Mouse (Mus musculus) limb, embryonic 14.5 days (tissue): ENCODE measurements around the gene Ptpre. TPM values are rescaled to one million over a fixed set of nuclear protein-coding genes. Genes with fewer than 3 reads are reported as not detected.

Source experiments
- ATAC-seq: fragments of 200-750 bp; cut with Nextera tagmentation; 2 replicates; pipeline ENCODE4 v1.8.0; 2017; ENCODE audit warnings: low read depth, moderate number of reproducible peaks, moderate TSS enrichment; ENCODE audit not compliant: low FRiP score
- DNase-seq: peaks from one replicate; pipeline ENCODE4 v3.0.0-alpha.2; 2015; ENCODE audit warnings: low spot score
- H3K27ac ChIP-seq: fragments of 300-500 bp; sonication (generic); replicated peaks from 2 replicates; pipeline ENCODE4 v1.5.1; 2014; ENCODE audit warnings: low read depth, mild to moderate bottlenecking, low read length, moderate library complexity, mixed read lengths
- H3K27me3 ChIP-seq: fragments of 300-500 bp; sonication (generic); 2 replicates; pipeline ENCODE4 v1.6.1; 2014; ENCODE audit warnings: low read length, mixed read lengths; ENCODE audit not compliant: control insufficient read depth, insufficient read depth
- H3K36me3 ChIP-seq: fragments of 300-500 bp; sonication (generic); 2 replicates; pipeline ENCODE4 v1.6.1; 2014; ENCODE audit warnings: mild to moderate bottlenecking, low read length, moderate library complexity, mixed read lengths; ENCODE audit not compliant: control insufficient read depth, insufficient read depth
- H3K4me1 ChIP-seq: fragments of 300-500 bp; sonication (generic); 2 replicates; pipeline ENCODE4 v1.6.1; 2014; ENCODE audit warnings: antibody characterized with exemption, low read length, mixed read lengths; ENCODE audit not compliant: control insufficient read depth, insufficient read depth
- H3K4me2 ChIP-seq: fragments of 300-500 bp; sonication (generic); replicated peaks from 2 replicates; pipeline ENCODE4 v1.6.1; 2014; ENCODE audit warnings: low read depth, mild to moderate bottlenecking, low read length, moderate library complexity; ENCODE audit not compliant: severe bottlenecking
- H3K4me3 ChIP-seq: fragments of 300-500 bp; sonication (generic); replicated peaks from 2 replicates; pipeline ENCODE4 v1.5.1; 2014; ENCODE audit warnings: low read length
- H3K9ac ChIP-seq: fragments of 300-500 bp; sonication (generic); 2 replicates; pipeline ENCODE4 v1.6.1; 2014; ENCODE audit warnings: mild to moderate bottlenecking, low read depth, low read length, moderate library complexity; ENCODE audit not compliant: severe bottlenecking
- H3K9me3 ChIP-seq: fragments of 300-500 bp; sonication (generic); 2 replicates; pipeline ENCODE4 v1.6.1; 2016; ENCODE audit warnings: low read length; ENCODE audit not compliant: control insufficient read depth
- POLR2A ChIP-seq: fragments of 200-500 bp; IDR thresholded peaks from 2 replicates; pipeline ENCODE4 v1.8.0; 2012; ENCODE audit warnings: inconsistent platforms, mild to moderate bottlenecking, moderate library complexity, borderline replicate concordance; ENCODE audit not compliant: insufficient read depth, insufficient read length; ENCODE audit errors: extremely low read depth
- WGBS: fragments of 180-500 bp; shearing (Covaris S2); extraction: QIAGEN DNeasy Blood & Tissue Kit; methylation state at CpG from one replicate; pipeline ENCODE4 v1.1.7; 2014; 5-methylcytosine and 5-hydroxymethylcytosine counted together
- polyA plus RNA-seq, 2 experiments: library from polyadenylated mRNA; depleted of rRNA in 1 of 2; stranded (reverse) in 1 of 2; unstranded in 1 of 2; fragments of >200 nt; fragmentation: Nextera tagmentation in 1 of 2; extraction: Ambion mirVana in 1 of 2; gene quantifications; 2 replicates each; pipeline versions ENCODE4 v1.2.1 to v1.2.3; 2012 to 2014

The Ptpre gene
- polyA plus RNA-seq, 2 experiments = 3.0 to 3.6 TPM

DNA sequence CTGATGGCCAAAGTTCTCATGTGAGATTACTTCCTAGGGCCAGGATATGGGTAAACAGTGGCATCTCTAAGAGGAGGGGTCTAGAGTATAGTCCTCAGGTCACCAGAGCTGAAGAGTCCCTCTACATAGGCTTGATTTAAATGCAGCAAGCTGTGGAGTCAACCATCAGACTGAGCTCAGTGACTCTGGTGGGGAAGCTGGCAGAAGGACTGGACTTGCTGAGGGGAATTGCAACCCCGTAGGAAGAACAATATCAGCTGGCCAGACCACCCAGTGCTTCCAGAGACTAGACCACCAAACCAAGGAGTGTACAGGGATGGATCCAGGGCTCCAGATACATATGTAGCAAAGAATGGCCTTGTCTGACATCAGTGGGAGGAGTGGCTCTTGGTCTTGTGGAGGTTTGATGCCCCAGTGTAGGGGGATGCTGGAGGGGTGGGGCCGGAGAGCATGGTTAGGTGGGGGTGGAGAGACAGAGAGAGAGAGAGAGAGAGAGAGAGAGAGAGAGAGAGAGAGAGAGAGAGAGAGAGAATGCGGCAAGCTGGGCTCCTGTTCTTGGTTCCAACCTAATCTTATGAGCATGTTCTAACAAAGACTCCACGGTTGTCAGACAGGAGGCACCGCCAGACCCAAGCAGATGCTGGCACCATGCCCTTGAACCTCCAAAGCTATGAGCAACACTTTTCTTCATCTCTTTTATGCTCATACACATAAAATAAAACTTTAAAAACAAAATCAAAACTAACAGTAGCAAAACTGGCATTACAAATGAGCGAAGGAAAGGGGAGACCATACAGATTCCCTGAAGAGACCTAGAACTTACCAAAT lies 184.9 kb downstream of the Ptpre start:
- WGBS = 70% methylated on average over 6 of the region's 6 CpGs
- H3K36me3 ChIP-seq = no peaks in the 10 kb centered on the region
- H3K4me1 ChIP-seq = no peaks in the 10 kb centered on the region
- TF ChIP-seq POLR2A = no peak
- ATAC-seq (no peak), DNase-seq (peak; percentile 11)
- H3K9ac ChIP-seq = no peak overlapping the region
- no peaks in the 10 kb centered on the region for H3K27me3 ChIP-seq
- H3K27ac ChIP-seq = no peak overlapping the region
- no peak overlapping the region for H3K4me3 ChIP-seq
- H3K4me2 ChIP-seq = no peak overlapping the region
- no peaks in the 10 kb centered on the region for H3K9me3 ChIP-seq

DNA sequence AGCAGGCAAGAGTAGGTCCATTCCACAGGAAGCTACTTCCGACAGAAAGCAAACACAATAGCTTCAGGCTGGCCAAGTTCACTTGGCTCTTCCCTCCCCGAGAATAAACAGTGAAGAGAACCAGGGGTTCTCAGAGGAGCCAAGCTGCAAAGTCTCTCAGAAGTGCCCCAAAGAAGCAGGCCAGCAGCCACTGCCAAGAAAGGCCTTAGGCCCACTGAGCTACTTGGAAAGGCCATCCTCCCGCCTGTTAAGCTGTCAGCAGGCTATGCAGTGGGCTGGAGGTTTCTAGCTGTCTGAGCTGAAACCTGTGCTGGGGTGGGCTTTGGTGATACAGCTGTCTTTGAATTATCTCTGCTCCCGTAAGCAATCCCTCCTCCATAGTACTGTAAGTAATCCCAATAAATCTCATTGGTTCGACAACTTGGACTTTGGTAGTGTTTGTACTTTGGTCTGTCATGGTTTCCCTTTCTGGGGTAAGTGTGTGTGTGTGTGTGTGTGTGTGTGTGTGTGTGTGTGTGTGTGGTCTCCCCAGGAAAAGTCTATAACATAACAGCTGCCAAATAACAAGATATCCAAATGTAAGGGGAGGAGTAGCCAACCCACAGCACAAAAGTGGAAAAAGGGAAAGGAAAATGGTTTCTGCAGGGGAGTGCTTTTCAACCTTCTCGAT lies 186.5 kb downstream of the Ptpre start:
- Histone ChIP-seq H3K4me1 (no peaks in the 10 kb centered on the region), H3K9me3 (no peaks in the 10 kb centered on the region), H3K9ac (no peak overlapping the region), H3K4me3 (no peak overlapping the region), H3K27me3 (no peaks in the 10 kb centered on the region), H3K4me2 (no peak overlapping the region), H3K36me3 (no peaks in the 10 kb centered on the region), H3K27ac (no peak overlapping the region)
- WGBS = 65% methylated on average over 6 of the region's 6 CpGs
- DNase-seq = peak; percentile 32
- ATAC-seq = no peak
- TF ChIP-seq POLR2A = no peak

DNA sequence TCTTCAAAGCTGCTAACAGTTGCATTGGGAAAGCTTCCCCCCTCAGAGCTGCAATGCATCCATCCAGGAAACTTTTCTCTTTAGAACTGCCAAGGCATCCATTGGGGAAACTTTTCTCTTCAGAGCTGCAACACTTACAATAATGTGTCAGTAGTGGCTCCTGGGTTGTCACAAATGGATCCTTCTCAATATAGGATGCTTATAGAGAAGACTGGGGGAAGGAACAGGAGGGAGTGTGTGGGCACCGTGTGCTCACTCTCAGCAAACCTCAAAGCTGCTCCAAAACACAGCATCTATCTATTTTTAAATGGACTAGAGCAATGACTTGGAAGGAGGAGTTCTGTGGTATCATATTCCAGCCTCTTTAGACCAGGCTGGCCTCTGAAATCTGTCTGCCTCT lies 189.4 kb downstream of the Ptpre start:
- ATAC-seq = no peak
- Histone ChIP-seq H3K4me1 (no peaks in the 10 kb centered on the region), H3K4me2 (no peak overlapping the region), H3K4me3 (no peak overlapping the region), H3K36me3 (no peaks in the 10 kb centered on the region), H3K27ac (no peak overlapping the region), H3K9me3 (no peaks in the 10 kb centered on the region), H3K9ac (no peak overlapping the region), H3K27me3 (no peaks in the 10 kb centered on the region)
- DNase-seq = no peak
- 71% methylated on average over 1 of the region's 1 CpGs for WGBS
- TF ChIP-seq POLR2A = no peak

DNA sequence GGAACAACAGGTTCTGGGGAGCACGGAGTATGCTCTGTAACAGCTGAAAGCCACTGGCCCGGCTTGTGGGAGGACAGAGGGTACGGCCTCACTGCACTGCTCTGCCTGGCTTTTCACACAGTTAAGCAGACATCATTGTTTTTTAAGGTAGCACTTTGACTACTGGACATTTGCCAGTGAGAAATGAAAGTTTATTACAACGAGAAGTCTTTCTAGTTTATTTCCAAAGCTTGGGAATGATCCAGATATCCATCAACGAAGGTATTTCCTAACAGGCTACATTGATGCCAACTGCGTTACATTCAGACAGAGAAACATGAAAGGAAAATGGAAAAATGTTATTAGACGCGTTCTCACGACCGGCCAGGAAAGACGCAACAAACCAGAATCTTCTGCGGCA lies 190.8 kb downstream of the Ptpre start:
- Histone ChIP-seq H3K27me3 (no peaks in the 10 kb centered on the region), H3K9me3 (no peaks in the 10 kb centered on the region), H3K4me2 (no peak overlapping the region), H3K4me1 (no peaks in the 10 kb centered on the region), H3K9ac (no peak overlapping the region), H3K36me3 (no peaks in the 10 kb centered on the region), H3K27ac (no peak overlapping the region), H3K4me3 (no peak overlapping the region)
- TF ChIP-seq POLR2A = no peak
- ATAC-seq (no peak), DNase-seq (peak; percentile 28)
- 76% methylated on average over 12 of the region's 12 CpGs for WGBS

DNA sequence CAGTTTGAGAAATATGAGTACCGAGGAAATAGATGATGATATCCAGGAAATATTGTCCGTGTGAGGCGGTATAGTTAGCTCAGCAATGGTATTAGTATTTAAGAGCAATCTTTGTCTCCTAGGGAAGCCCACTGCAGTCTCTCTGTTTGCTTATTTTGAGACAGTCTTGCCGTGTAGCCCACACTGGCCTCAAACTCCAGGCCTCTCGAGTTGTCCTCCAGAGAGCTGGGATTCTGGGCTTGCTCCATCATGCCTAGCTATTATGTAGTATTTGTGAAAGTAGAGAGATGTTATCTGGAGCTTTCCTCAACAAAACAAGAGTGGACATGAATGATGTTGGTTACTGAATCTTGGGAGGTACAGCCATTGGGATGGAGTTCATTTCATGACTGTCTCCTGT lies 197.1 kb downstream of the Ptpre start:
- H3K4me1 ChIP-seq = peaks cover 7% of the 10 kb centered on the region
- WGBS = 79% methylated on average over 5 of the region's 5 CpGs
- no peaks in the 10 kb centered on the region for H3K27me3 ChIP-seq
- H3K9me3 ChIP-seq = no peaks in the 10 kb centered on the region
- H3K9ac ChIP-seq = no peak overlapping the region
- H3K27ac ChIP-seq = no peak overlapping the region
- TF ChIP-seq POLR2A = no peak
- no peak for ATAC-seq
- no peak overlapping the region for H3K4me2 ChIP-seq
- H3K36me3 ChIP-seq = no peaks in the 10 kb centered on the region
- DNase-seq = no peak
- H3K4me3 ChIP-seq = no peak overlapping the region
